Mouse (Mus musculus): Measurements from ENCODE around the gene C1qa. TPM values are rescaled to one million over a fixed set of nuclear protein-coding genes. Genes with fewer than 3 reads are reported as not detected.

The C1qa gene
- total and polyA plus RNA-seq, 3 experiments, result 0.12 TPM; not detected in 2

DNA sequence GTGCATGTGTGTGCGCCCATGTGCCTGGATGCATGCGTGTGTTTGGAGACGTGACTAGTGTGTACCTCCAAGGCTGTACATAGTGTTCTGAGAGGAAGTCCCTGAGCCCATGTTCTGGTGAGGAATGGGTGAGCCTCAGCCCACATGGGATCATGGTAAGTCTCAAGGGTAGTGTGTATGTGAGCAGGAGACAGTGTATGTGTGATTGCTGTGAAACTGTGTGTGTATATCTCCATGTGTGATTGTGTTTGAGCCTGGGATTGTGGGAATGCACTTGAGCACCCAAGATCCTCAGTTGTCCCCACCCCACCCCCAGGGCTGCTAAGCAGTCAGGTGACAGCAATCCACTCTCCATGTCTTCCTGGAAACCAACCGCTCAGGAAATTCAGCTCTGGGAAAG, 3.8 kb downstream of the C1qa start:
- Histone ChIP-seq H3K4me3 (ENCODE audit: control insufficient read depth in 1 of 2, insufficient read depth in 1 of 2, low read depth in 2 of 2, low read length in 2 of 2) (no peak overlapping the region), H3K4me1 (ENCODE audit: control insufficient read depth in 1 of 2, insufficient read depth in 2 of 2, low read length in 2 of 2) (no peaks in the 10 kb centered on the region), H3K9me3 (replicated peaks; ENCODE audit: insufficient read depth, low read length) (no peaks in the 10 kb centered on the region), H3K36me3 (ENCODE audit: control insufficient read depth in 1 of 2, insufficient read depth in 2 of 2, low read length in 2 of 2) (no peaks in the 10 kb centered on the region), H3K27me3 (ENCODE audit: control insufficient read depth in 1 of 2, insufficient read depth in 2 of 2, low read length in 2 of 2) (no peaks in the 10 kb centered on the region), H3K27ac (ENCODE audit: control insufficient read depth, low read depth, low read length) (no peak overlapping the region), H3K9ac (ENCODE audit: control insufficient read depth, low read depth, low read length, poor library complexity, severe bottlenecking) (no peak overlapping the region), H3K79me2 (ENCODE audit: control insufficient read depth, insufficient read depth, low read length, poor library complexity) (no peaks in the 10 kb centered on the region)
- DNase-seq (ENCODE audit: low read depth, low spot score), result no peak
- no peak for TF ChIP-seq ZNF384 (IDR thresholded peaks at IDR 0.05; ENCODE audit: low read depth, low read length)
- no peak for TF ChIP-seq MAFK (IDR thresholded peaks at IDR 0.05; ENCODE audit: borderline replicate concordance, low read depth, low read length)
- no peak for TF ChIP-seq NELFE (IDR thresholded peaks at IDR 0.05; ENCODE audit: low read depth, low read length)
- TF ChIP-seq TCF12 (IDR thresholded peaks at IDR 0.05; ENCODE audit: low read depth, low read length), result no peak
- no peak for TF ChIP-seq SIN3A (IDR thresholded peaks at IDR 0.05; ENCODE audit: low read length)
- TF ChIP-seq EP300 (IDR thresholded peaks at IDR 0.05; ENCODE audit: low read depth in 1 of 2, low read length in 2 of 2), result no peak
- no peak for TF ChIP-seq ETS1 (IDR thresholded peaks at IDR 0.05; ENCODE audit: low read depth, low read length)
- no peak for TF ChIP-seq POLR2A (IDR thresholded peaks at IDR 0.05; ENCODE audit: control insufficient read depth in 1 of 2, insufficient read depth in 1 of 2, low read depth in 1 of 2, low read length in 2 of 2, poor library complexity in 1 of 2)
- TF ChIP-seq MAZ (IDR thresholded peaks at IDR 0.05; ENCODE audit: low read depth, low read length), result no peak
- no peak for TF ChIP-seq KAT2A (conservative IDR thresholded peaks at IDR 0.05; ENCODE audit: low read depth, low read length)
- TF ChIP-seq MXI1 (IDR thresholded peaks at IDR 0.05; ENCODE audit: low read depth, low read length), result no peak

- H3K79me2 ChIP-seq (ENCODE audit: control insufficient read depth, insufficient read depth, low read length, poor library complexity), result no peaks in the 10 kb centered on the region
- DNase-seq (ENCODE audit: low read depth, low spot score), result no peak
- TF ChIP-seq JUND (IDR thresholded peaks at IDR 0.05; ENCODE audit: low read depth, low read length), result no peak
- TF ChIP-seq GABPA (IDR thresholded peaks at IDR 0.05; ENCODE audit: low read depth, low read length), result no peak
- peak in 2 of 3 experiments; percentile 12 to 21; a peak in 3 of 6 replicates for TF ChIP-seq CTCF (IDR thresholded peaks at IDR 0.05 in 2 of 3, conservative IDR thresholded peaks at IDR 0.05 in 1 of 3; ENCODE audit: control insufficient read depth in 1 of 3, insufficient read depth in 1 of 3, low read depth in 2 of 3, low read length in 3 of 3, poor library complexity in 1 of 3, severe bottlenecking in 1 of 3)
- H3K36me3 ChIP-seq (ENCODE audit: control insufficient read depth in 1 of 2, insufficient read depth in 2 of 2, low read length in 2 of 2), result no peaks in the 10 kb centered on the region
- H3K27me3 ChIP-seq (ENCODE audit: control insufficient read depth in 1 of 2, insufficient read depth in 2 of 2, low read length in 2 of 2), result no peaks in the 10 kb centered on the region
- H3K9ac ChIP-seq (ENCODE audit: control insufficient read depth, low read depth, low read length, poor library complexity, severe bottlenecking), result no peak overlapping the region
- no peaks in the 10 kb centered on the region for H3K4me1 ChIP-seq (ENCODE audit: control insufficient read depth in 1 of 2, insufficient read depth in 2 of 2, low read length in 2 of 2)
- no peak overlapping the region for H3K27ac ChIP-seq (ENCODE audit: control insufficient read depth, low read depth, low read length)
- no peak overlapping the region for H3K4me3 ChIP-seq (ENCODE audit: control insufficient read depth in 1 of 2, insufficient read depth in 1 of 2, low read depth in 2 of 2, low read length in 2 of 2)
- H3K9me3 ChIP-seq (replicated peaks; ENCODE audit: insufficient read depth, low read length), result no peaks in the 10 kb centered on the region
Observed at GRCm38 (mm10) chr4:136893691-136894543, 4.7 kb downstream of the C1qa start.

- Histone ChIP-seq H3K27me3 (ENCODE audit: control insufficient read depth in 1 of 2, insufficient read depth in 2 of 2, low read length in 2 of 2) (no peaks in the 10 kb centered on the region), H3K9me3 (replicated peaks; ENCODE audit: insufficient read depth, low read length) (no peaks in the 10 kb centered on the region)
Observed at GRCm38 (mm10) chr4:136892811-136893210, 5.8 kb downstream of the C1qa start, which contains the start of gene C1qc. Gene C1qc (minus strand): TSS chr4:136893065.

More at GRCm38 (mm10) chr4:136892811-136893210, 5.8 kb downstream of the C1qa start, which contains the start of gene C1qc:
- Histone ChIP-seq H3K4me1 (ENCODE audit: control insufficient read depth in 1 of 2, insufficient read depth in 2 of 2, low read length in 2 of 2) (no peaks in the 10 kb centered on the region), H3K9ac (ENCODE audit: control insufficient read depth, low read depth, low read length, poor library complexity, severe bottlenecking) (no peak within 1 kb of the TSS), H3K79me2 (ENCODE audit: control insufficient read depth, insufficient read depth, low read length, poor library complexity) (no peaks in the 10 kb centered on the region), H3K4me3 (ENCODE audit: control insufficient read depth in 1 of 2, insufficient read depth in 1 of 2, low read depth in 2 of 2, low read length in 2 of 2) (no peak within 1 kb of the TSS), H3K27ac (ENCODE audit: control insufficient read depth, low read depth, low read length) (no peak within 1 kb of the TSS), H3K36me3 (ENCODE audit: control insufficient read depth in 1 of 2, insufficient read depth in 2 of 2, low read length in 2 of 2) (no peaks in the 10 kb centered on the region)
- TF ChIP-seq RAD21 (IDR thresholded peaks at IDR 0.05; ENCODE audit: low read depth, low read length) (no peak), MXI1 (IDR thresholded peaks at IDR 0.05; ENCODE audit: low read depth, low read length) (no peak)
- peak; percentile 18 for DNase-seq (ENCODE audit: low read depth, low spot score)

All from MEL (cell line).